Mouse (Mus musculus) urinary bladder, adult 2 months (tissue): Measurements from ENCODE around the gene Wbp4. TPM values are rescaled to one million over a fixed set of nuclear protein-coding genes. Genes with fewer than 3 reads are reported as not detected.
"Not testable (repeated sequence)": the region's sequence is repeated elsewhere in the genome, so short reads cannot be mapped to it uniquely, and the experiment has no call there.

Experiments
- DNase-seq: peaks from one replicate; pipeline ENCODE4 v3.0.0; 2022; ENCODE audit warnings: low spot score
- polyA plus RNA-seq: library from polyadenylated mRNA; depleted of rRNA; stranded (reverse); fragments of >200 nt; gene quantifications from 2 replicates; pipeline ENCODE4 v1.2.3, GENCODE M21; 2012; rRNA removed

Gene Wbp4
- 17.8 and 18.7 TPM in 2 replicates for polyA plus RNA-seq

GRCm38 (mm10) chr14:79481339-79482151, at the start of gene Wbp4:
Gene Wbp4, minus strand, starts transcription at chr14:79481520.
- peak; percentile 85 for DNase-seq

GRCm38 (mm10) chr14:79530761-79531160, 49.4 kb upstream of the Wbp4 start:
- no peak for DNase-seq

GRCm38 (mm10) chr14:79529581-79530554, 48.5 kb upstream of the Wbp4 start:
- no peak for DNase-seq

- DNase-seq: no peak
Measured at GRCm38 (mm10) chr14:79527704-79528103, 46.4 kb upstream of the Wbp4 start.

GRCm38 (mm10) chr14:79526106-79526505, 44.8 kb upstream of the Wbp4 start:
- DNase-seq: not testable (repeated sequence)

- no peak for DNase-seq
Measured at GRCm38 (mm10) chr14:79522387-79522786, 41.1 kb upstream of the Wbp4 start.

- no peak for DNase-seq
Measured at GRCm38 (mm10) chr14:79521471-79522117, 40.3 kb upstream of the Wbp4 start.

GRCm38 (mm10) chr14:79521056-79521455, 39.7 kb upstream of the Wbp4 start:
- DNase-seq: no peak

GRCm38 (mm10) chr14:79520612-79521011, 39.3 kb upstream of the Wbp4 start:
- no peak for DNase-seq

GRCm38 (mm10) chr14:79519663-79519975, 38.3 kb upstream of the Wbp4 start:
- no peak for DNase-seq

- no peak for DNase-seq
Measured at GRCm38 (mm10) chr14:79518761-79519662, 37.7 kb upstream of the Wbp4 start.

- DNase-seq: no peak
Measured at GRCm38 (mm10) chr14:79518123-79518522, 36.8 kb upstream of the Wbp4 start.

GRCm38 (mm10) chr14:79517185-79517740, 35.9 kb upstream of the Wbp4 start:
- DNase-seq: no peak

- no peak for DNase-seq
Measured at GRCm38 (mm10) chr14:79516751-79517150, 35.4 kb upstream of the Wbp4 start.

- no peak for DNase-seq
Measured at GRCm38 (mm10) chr14:79516243-79516610, 34.9 kb upstream of the Wbp4 start.

GRCm38 (mm10) chr14:79515511-79516242, 34.4 kb upstream of the Wbp4 start:
- no peak for DNase-seq

- no peak for DNase-seq
Measured at GRCm38 (mm10) chr14:79515100-79515499, 33.8 kb upstream of the Wbp4 start.

GRCm38 (mm10) chr14:79513951-79514350, 32.6 kb upstream of the Wbp4 start:
- DNase-seq: no peak

- no peak for DNase-seq
Measured at GRCm38 (mm10) chr14:79511521-79511920, 30.2 kb upstream of the Wbp4 start.

- DNase-seq: no peak
Measured at GRCm38 (mm10) chr14:79508662-79509305, 27.5 kb upstream of the Wbp4 start.
